Mouse (Mus musculus) heart, postnatal 10 days (tissue): Measurements from ENCODE around the gene Gpkow. TPM values are rescaled to one million over a fixed set of nuclear protein-coding genes. Genes with fewer than 3 reads are reported as not detected.

Experiments used
- DNase-seq, 2 experiments: peaks; one replicate each; pipeline ENCODE4 v3.0.0; 2021
- intact Hi-C: fragments of 180-260 bp; cut with DNase I; formaldehyde crosslinking; loops from one replicate; pipeline ENCODE4 v1.15.1; 2025
- total RNA-seq, 2 experiments: library from RNA; stranded (reverse); gene quantifications; 2 replicates each; pipeline ENCODE4 v1.2.3; 2021

The Gpkow gene
- total RNA-seq = 10 to 100 TPM; 24.8 to 26.8 TPM

- peak; percentile 83 to 90 for DNase-seq
- intact Hi-C loops = loop anchor here (10.0 kb wide), 1 partner anchor 122 kb away; the partner anchor contains the start of genes Foxp3 and Ppp1r3f
Observed at GRCm38 (mm10) chrX:7696954-7697381, at the start of gene Gpkow. Gene Gpkow (plus strand): TSS chrX:7697131.

DNA sequence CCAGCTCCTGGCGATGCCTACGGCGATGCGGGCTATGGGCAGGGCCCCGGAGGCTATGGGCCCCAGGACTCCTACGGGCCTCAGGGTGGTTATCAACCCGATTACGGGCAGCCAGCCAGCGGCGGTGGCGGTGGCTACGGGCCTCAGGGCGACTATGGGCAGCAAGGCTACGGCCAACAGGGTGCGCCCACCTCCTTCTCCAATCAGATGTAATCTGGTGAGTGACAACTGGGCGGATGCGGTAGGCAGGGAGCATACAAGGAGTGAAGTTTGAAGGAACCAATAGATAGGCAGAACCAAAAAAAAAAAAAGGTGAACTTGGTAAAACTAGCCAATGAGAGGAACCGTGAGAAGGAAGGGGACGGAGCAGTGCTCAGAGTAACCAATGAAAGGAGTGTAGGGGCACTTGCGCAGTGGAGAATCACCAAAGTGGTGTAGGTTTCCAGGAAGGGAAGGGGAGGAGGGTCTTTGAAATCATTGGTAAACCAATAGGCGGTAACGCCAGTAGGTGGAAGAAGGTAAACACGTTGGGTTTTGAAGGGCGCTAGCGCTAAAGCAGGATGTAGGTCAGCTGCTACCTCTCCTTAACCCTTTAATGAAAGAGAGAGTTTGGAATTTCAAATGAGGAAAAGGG is 48.1 kb upstream of the Gpkow start:
- intact Hi-C loops = loop anchor here (2.0 to 5.0 kb wide), 2 partner anchors 24 to 44 kb away; no protein-coding TSS in a partner anchor
- DNase-seq = peak; percentile 83 to 85

- intact Hi-C loops = no loop called here
- DNase-seq = peak; percentile 78
Observed at GRCm38 (mm10) chrX:7657221-7657639, 39.7 kb upstream of the Gpkow start, which contains the start of gene Prickle3. Gene Prickle3 (plus strand): TSS chrX:7657260.

DNA sequence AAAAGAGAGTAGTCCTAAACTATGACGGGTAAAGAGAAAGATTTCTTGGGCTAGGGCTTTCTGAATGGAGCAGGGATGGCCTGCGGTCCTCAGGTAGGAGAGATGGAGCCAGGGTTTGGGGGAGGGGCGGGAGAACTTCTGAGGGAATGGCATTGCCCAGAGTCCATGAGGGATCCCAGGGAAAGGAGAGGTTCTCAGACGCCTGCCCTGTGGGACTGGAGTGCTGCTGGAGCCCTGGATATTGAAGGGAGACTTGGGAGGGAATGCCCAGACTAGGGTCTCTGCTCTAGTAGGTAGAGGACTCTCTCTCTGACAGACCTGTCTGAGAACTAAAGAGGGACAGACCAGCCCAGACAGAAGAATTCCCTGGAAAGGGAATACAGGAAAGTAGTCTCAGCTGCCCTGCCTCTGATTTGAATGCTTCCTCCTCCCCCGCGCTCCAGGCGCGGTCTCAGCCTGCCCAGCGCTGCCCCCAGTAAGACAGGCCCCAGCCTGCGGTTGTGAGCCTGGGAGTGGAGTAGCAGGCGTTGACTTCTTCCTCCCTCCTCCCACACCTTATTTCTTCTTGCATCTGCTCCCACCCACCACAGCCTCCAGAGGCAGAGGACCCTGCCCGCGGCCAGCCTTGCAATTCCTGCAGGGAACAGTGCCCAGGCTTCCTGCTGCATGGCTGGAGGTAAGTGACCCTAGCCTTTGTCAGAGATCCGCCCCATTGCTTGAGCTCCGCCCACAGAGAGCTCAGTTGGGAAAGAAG is 38.7 kb upstream of the Gpkow start:
- intact Hi-C loops = no loop called here
- peak; percentile 66 to 67 for DNase-seq

GRCm38 (mm10) chrX:7658785-7659589 is 37.9 kb upstream of the Gpkow start:
- DNase-seq = peak; percentile 57 to 67

GRCm38 (mm10) chrX:7661086-7661485 is 35.8 kb upstream of the Gpkow start:
- intact Hi-C loops = no loop called here
- peak in 1 of 2 experiments; percentile 35 for DNase-seq

More at GRCm38 (mm10) chrX:7658785-7659589, 37.9 kb upstream of the Gpkow start:
- intact Hi-C loops = no loop called here

GRCm38 (mm10) chrX:7662936-7663335 is 34.0 kb upstream of the Gpkow start:
- DNase-seq = no peak

DNA sequence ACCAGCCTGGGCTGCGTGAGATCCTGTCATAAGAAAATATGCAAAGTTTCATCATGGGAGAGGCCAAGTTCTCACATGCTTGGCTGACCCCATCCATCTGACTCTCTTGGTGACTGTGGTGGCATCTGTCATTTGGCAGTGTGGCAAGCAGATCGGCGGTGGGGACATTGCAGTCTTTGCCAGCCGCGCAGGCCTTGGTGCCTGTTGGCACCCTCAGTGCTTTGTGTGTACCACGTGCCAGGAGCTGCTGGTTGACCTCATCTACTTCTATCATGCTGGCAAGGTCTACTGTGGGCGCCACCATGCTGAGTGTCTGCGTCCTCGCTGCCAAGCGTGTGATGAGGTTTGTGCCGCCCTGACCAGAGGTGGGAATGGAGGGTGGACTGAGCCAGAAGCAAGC is 32.1 kb upstream of the Gpkow start:
- intact Hi-C loops = no loop called here
- peak; percentile 48 to 66 for DNase-seq

More at GRCm38 (mm10) chrX:7662936-7663335, 34.0 kb upstream of the Gpkow start:
- intact Hi-C loops = no loop called here

GRCm38 (mm10) chrX:7665739-7666502 is 31.0 kb upstream of the Gpkow start:
- DNase-seq = no peak
- intact Hi-C loops = no loop called here

- DNase-seq = peak; percentile 74 to 79
- intact Hi-C loops = no loop called here
Observed at GRCm38 (mm10) chrX:7670390-7670881, 26.5 kb upstream of the Gpkow start.

DNA sequence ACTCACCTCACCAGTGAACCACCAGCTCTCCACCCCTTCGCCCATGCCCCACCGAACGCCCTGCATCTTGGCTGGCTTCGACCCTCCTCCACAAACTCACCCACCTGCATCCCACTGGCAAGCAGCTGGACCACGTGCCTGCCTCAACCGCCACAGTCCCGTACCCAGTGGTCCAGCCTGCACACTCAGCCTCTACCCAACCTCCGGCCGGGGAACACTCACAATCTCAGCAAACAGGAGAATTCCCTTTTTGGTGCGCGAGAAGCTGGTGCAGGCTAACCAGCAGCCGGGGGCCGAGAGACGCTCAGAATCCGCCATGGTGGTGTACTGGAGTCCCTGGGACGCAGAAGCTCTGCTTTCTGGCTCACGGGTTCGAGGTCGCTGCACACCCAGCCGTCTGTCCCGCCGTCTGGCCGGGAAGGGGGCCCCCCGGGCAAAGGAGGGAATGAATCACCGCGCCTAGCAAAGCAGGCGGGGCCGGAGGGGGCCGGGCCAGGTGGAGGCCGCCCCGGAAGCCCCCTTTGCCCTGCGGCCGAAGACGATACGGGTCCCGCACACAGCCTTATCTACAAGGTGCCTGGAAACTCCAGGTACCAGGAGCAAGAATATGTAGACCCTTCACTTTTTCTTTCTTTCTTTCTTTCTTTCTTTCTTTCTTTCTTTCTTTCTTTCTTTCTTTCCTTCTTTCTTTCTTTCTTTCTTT is 25.9 kb upstream of the Gpkow start, which contains the start of gene Plp2:
Gene Plp2 (minus strand): TSS at position 470 of the 703 bp plus-strand sequence.
- intact Hi-C loops = no loop called here
- peak; percentile 46 to 52 for DNase-seq

DNA sequence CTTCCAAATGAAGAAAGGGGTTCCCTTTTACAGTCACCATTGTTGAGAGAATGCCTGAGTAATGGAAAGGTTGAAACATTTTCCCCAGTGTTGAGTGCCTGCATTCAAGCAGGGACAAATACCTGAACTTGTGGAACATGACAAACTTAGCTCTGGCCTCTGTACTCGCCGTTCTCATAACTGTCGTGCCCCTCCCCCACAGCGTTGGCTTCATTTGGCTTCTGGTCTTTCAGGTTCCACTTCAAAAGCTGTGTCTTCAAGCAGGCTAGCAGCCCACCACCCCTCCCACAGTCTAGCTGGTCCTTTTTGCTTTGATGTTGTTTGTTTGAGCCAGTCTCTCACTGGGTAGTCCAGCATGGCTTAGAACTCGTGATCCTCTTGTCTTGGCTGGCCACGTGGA is 24.2 kb upstream of the Gpkow start:
- intact Hi-C loops = loop anchor here (2.0 kb wide), 1 partner anchor 24 kb away; no protein-coding TSS in a partner anchor
- DNase-seq = no peak

- intact Hi-C loops = loop anchor here (2.0 kb wide), 1 partner anchor 25 kb away; no protein-coding TSS in a partner anchor
- no peak for DNase-seq
Observed at GRCm38 (mm10) chrX:7673578-7674281, 23.2 kb upstream of the Gpkow start.

- no peak for DNase-seq
- intact Hi-C loops = no loop called here
Observed at GRCm38 (mm10) chrX:7674284-7675000, 22.5 kb upstream of the Gpkow start.

DNA sequence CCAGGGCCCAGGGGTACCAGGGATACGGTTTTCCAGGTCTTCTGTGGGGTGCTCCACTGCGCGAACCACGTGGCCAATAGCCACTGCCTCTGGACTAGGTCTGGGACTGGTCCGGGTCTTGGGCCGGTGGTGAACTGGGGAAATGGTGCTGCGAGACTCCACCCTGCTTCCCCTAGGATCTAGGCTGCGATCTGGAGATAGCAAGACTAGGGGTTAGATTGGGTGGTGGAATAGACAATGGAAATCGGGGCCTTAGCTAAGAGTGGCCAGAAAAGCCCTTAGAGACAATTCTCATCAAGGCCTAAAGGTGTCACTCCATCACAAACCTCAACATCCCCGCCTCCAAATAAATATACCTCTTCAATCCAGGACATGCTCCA is 21.9 kb upstream of the Gpkow start:
- intact Hi-C loops = no loop called here
- DNase-seq = no peak

GRCm38 (mm10) chrX:7678986-7679385 is 17.9 kb upstream of the Gpkow start:
- intact Hi-C loops = no loop called here
- DNase-seq = no peak

- intact Hi-C loops = no loop called here
- peak; percentile 92 to 93 for DNase-seq
Observed at GRCm38 (mm10) chrX:7679405-7680056, 17.4 kb upstream of the Gpkow start.
